Mouse (Mus musculus) gastrocnemius, postnatal 36 days (tissue): ENCODE measurements around the gene Cep89. TPM values are rescaled to one million over a fixed set of nuclear protein-coding genes. Genes with fewer than 3 reads are reported as not detected.

ENCODE experiments used
- DNase-seq, 2 experiments: peaks; one replicate each; pipeline ENCODE4 v3.0.0; 2022
- intact Hi-C: fragments of 180-260 bp; cut with DNase I; formaldehyde crosslinking; loops from one replicate; pipeline ENCODE4 v1.15.1; 2025
- total RNA-seq, 2 experiments: library from RNA; stranded (reverse); gene quantifications; 2 replicates each; pipeline ENCODE4 v1.2.3; 2021

The Cep89 gene
- total RNA-seq, 2 experiments from 2014 or later = 4.7 to 5.0 TPM

GRCm38 (mm10) chr7:35470794-35471193, 74.0 kb downstream of the Cep89 start:
- intact Hi-C loops = no loop called here
- no peak for DNase-seq

- no peak for DNase-seq
- intact Hi-C loops = no loop called here
Observed at GRCm38 (mm10) chr7:35476457-35476856, 79.6 kb downstream of the Cep89 start.

- intact Hi-C loops = no loop called here
- no peak for DNase-seq
Observed at GRCm38 (mm10) chr7:35485126-35485525, 88.3 kb downstream of the Cep89 start.

GRCm38 (mm10) chr7:35486553-35486952, 89.7 kb downstream of the Cep89 start:
- DNase-seq = no peak
- intact Hi-C loops = no loop called here

Other genes with a start within 250 kb of the Cep89 start
- gene Slc7a10, start 210.7 kb upstream of the Cep89 start, total RNA-seq = under 1 TPM; 0.51 to 0.69 TPM
- 1 to 10 TPM; 7.8 to 9.2 TPM for gene Lrp3, start 181.5 kb upstream of the Cep89 start, total RNA-seq
- gene Gpatch1, start 78.6 kb upstream of the Cep89 start, total RNA-seq = 1 to 10 TPM; 5.4 to 8.5 TPM
- gene Rhpn2, start 62.9 kb upstream of the Cep89 start, total RNA-seq = 1 to 10 TPM in 1 of 2 experiments, under 1 TPM in 1; 0.99 to 1.1 TPM
- gene Faap24, start 199 bp upstream of the Cep89 start, total RNA-seq = under 1 TPM; 0.31 to 0.96 TPM
- not detected for gene Slc7a9, start 51.8 kb downstream of the Cep89 start, total RNA-seq
- gene Tdrd12, start 140.7 kb downstream of the Cep89 start, total RNA-seq = not detected
- gene Nudt19, start 159.3 kb downstream of the Cep89 start, total RNA-seq = 10 to 100 TPM; 39.5 to 40.8 TPM
- gene Rgs9bp, start 188.5 kb downstream of the Cep89 start, total RNA-seq = under 1 TPM in 1 of 2 experiments, not detected in 1; 0.05 TPM
- 10 to 100 TPM in 1 of 2 experiments, 1 to 10 TPM in 1; 7.4 to 10.6 TPM for gene Ankrd27, start 189.2 kb downstream of the Cep89 start, total RNA-seq